Mouse (Mus musculus) spleen, adult 2 months (tissue): ENCODE results near the gene Hspa5. TPM values are rescaled to one million over a fixed set of nuclear protein-coding genes. Genes with fewer than 3 reads are reported as not detected.

Experiments
- DNase-seq, 2 experiments: peaks; one replicate each; pipeline versions ENCODE4 v3.0.0 to v3.0.0-alpha.2; 2012 to 2021; ENCODE audit warnings: low spot score in 2 of 2, low read depth in 1 of 2
- H3K27ac ChIP-seq: fragments of 200-500 bp; 2 replicates; pipeline ENCODE4 v1.5.1; 2012; ENCODE audit warnings: low read length, inconsistent platforms; ENCODE audit not compliant: insufficient read depth
- H3K27me3 ChIP-seq: fragments of 200-500 bp; 2 replicates; pipeline ENCODE4 v1.6.1; 2012; ENCODE audit warnings: mild to moderate bottlenecking, moderate library complexity, low read length, inconsistent platforms; ENCODE audit not compliant: control insufficient read depth, insufficient read depth
- H3K36me3 ChIP-seq: fragments of 200-500 bp; 2 replicates; pipeline ENCODE4 v1.6.1; 2012; ENCODE audit warnings: mild to moderate bottlenecking, low read length, inconsistent platforms; ENCODE audit not compliant: control insufficient read depth, insufficient read depth
- H3K4me1 ChIP-seq: fragments of 200-500 bp; 2 replicates; pipeline ENCODE4 v1.6.1; 2011; ENCODE audit warnings: inconsistent platforms; ENCODE audit not compliant: control insufficient read depth, insufficient read depth, insufficient read length
- H3K4me3 ChIP-seq: fragments of 200-500 bp; 2 replicates; pipeline ENCODE4 v1.5.1; 2011; ENCODE audit warnings: mild to moderate bottlenecking, inconsistent platforms; ENCODE audit not compliant: insufficient read depth, insufficient read length; ENCODE audit errors: extremely low read depth
- CTCF ChIP-seq: fragments of 200-500 bp; IDR thresholded peaks from 2 replicates; pipeline ENCODE4 v1.5.1; 2011; ENCODE audit warnings: mild to moderate bottlenecking, inconsistent platforms; ENCODE audit not compliant: insufficient read depth, insufficient read length, insufficient replicate concordance; ENCODE audit errors: extremely low read depth
- POLR2A ChIP-seq: fragments of 200-500 bp; IDR thresholded peaks from 2 replicates; pipeline ENCODE4 v1.6.1; 2011; ENCODE audit warnings: low read depth, low read length, inconsistent platforms
- WGBS: fragments of 180-500 bp; shearing (Covaris S2); methylation state at CpG from one replicate; pipeline ENCODE4 v1.1.7; 2018; 5-methylcytosine and 5-hydroxymethylcytosine counted together
- polyA plus RNA-seq: library from polyadenylated mRNA; depleted of rRNA; stranded (reverse); fragments of >200 nt; gene quantifications from 2 replicates; pipeline ENCODE4 v1.2.3, GENCODE M21; 2012; rRNA removed

Hspa5 gene
- 432 and 723 TPM in 2 replicates for polyA plus RNA-seq

- WGBS = under 1% methylated on average over 60 of the region's 60 CpGs
- TF ChIP-seq POLR2A (peak; percentile 100), CTCF (no peak)
- DNase-seq = peak; percentile 99
- Histone ChIP-seq H3K4me3 (peak within 1 kb of the TSS; percentile 94), H3K27ac (peak within 1 kb of the TSS; percentile 96), H3K4me1 (peaks cover 9% of the 10 kb centered on the region), H3K27me3 (no peaks in the 10 kb centered on the region), H3K36me3 (peaks cover 29% of the 10 kb centered on the region)
These were observed at the start of gene Hspa5 for GRCm38 (mm10) chr2:34771368-34772226. Gene Hspa5 (plus strand): TSS chr2:34771970.

GRCm38 (mm10) chr2:34725269-34725668, 46.5 kb upstream of the Hspa5 start:
- H3K4me1 ChIP-seq = no peaks in the 10 kb centered on the region
- peaks cover 24% of the 10 kb centered on the region for H3K36me3 ChIP-seq
- WGBS = 94% methylated on average over 5 of the region's 5 CpGs
- TF ChIP-seq CTCF (no peak), POLR2A (no peak)
- no peak for DNase-seq
- H3K27ac ChIP-seq = no peak overlapping the region
- no peak overlapping the region for H3K4me3 ChIP-seq
- no peaks in the 10 kb centered on the region for H3K27me3 ChIP-seq

DNA sequence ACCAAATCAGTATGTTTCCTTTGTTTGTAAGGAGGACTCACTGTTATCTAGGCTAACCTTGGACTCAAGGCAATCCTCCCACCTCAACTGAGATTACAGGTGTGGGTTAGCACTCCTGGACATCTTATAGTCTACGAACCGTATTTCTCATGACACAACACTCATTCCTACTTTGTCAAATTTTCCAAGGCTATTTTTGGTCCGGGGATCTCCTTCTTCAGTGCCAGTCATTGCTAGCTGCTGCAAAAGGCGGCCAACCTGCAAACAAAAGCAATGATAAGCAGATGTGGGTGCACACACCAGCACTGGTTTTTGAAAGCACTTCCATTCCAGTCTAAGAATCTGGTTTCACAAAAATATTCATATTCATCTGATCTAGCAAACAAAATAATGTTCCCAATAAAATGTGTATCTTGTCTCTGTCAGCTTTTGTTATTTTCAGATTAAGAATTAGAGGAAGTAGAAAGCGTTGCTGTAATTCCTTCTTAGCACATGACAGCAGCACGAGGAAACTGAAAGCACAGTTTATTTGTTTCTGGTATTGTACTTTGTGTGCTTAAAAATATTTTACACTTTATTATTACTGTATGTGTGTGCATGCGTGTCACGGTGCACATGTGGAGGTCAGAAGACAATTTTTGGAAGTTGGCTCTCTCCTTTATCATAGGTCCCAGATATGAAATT, 44.6 kb upstream of the Hspa5 start:
- WGBS = 86% methylated on average over 8 of the region's 8 CpGs
- Histone ChIP-seq H3K27ac (no peak overlapping the region), H3K4me1 (no peaks in the 10 kb centered on the region), H3K27me3 (no peaks in the 10 kb centered on the region), H3K36me3 (peaks cover 20% of the 10 kb centered on the region), H3K4me3 (no peak overlapping the region)
- no peak for DNase-seq
- TF ChIP-seq CTCF = no peak
- no peak for TF ChIP-seq POLR2A

DNA sequence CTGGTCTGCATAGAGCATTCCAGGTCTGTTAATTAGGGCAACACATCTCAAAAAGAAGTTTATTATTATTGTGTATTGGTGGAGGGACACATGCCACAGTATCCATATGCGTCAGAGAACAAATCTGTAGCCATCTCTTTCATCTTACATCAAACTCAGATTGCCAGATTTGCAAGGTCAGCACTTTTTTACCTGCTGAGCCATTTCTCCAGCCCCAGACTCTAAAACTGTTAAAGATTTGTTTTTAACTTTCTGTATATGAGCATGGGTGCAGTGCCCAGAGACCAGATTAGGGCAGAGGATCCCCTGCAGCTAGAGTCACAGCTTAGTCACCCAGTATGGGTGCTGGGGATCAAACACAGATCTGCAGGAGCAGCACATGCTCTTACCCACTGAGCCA, 35.1 kb upstream of the Hspa5 start:
- TF ChIP-seq POLR2A = no peak
- DNase-seq = no peak
- Histone ChIP-seq H3K4me1 (no peaks in the 10 kb centered on the region), H3K4me3 (no peak overlapping the region), H3K27me3 (no peaks in the 10 kb centered on the region), H3K27ac (no peak overlapping the region), H3K36me3 (no peaks in the 10 kb centered on the region)
- whole genome bisulfite sequencing = 100% methylated on average over 1 of the region's 1 CpGs

DNA sequence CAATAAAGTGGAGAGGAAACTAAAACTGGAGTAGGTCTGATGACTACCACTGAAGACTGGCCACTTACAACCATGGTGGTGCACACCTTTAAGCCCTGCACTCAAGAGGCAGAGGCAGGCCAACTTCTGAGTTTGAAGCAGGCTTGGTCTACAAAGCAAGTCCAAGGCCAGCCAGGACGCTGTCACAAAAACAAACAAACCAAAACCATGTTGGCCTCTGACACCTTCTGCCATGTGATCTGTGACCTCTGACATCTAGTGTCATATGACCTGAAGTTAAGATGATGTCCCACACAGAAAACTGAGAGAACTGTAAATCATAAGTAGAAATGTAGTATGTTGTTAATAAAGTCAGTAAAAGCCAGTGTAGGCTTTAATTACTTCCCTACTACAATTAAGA, 33.9 kb upstream of the Hspa5 start:
- WGBS = 88% methylated on average over 1 of the region's 1 CpGs
- H3K4me1 ChIP-seq = no peaks in the 10 kb centered on the region
- H3K27me3 ChIP-seq = no peaks in the 10 kb centered on the region
- H3K4me3 ChIP-seq = no peak overlapping the region
- H3K36me3 ChIP-seq = no peaks in the 10 kb centered on the region; the same call in 1 of the 2 replicates
- DNase-seq = no peak
- TF ChIP-seq POLR2A (no peak), CTCF (no peak)
- H3K27ac ChIP-seq = no peak overlapping the region

- no peak overlapping the region for H3K27ac ChIP-seq
- peaks cover 2% of the 10 kb centered on the region; the same call in 1 of the 2 replicates for H3K36me3 ChIP-seq
- 57% methylated on average over 1 of the region's 1 CpGs for WGBS
- TF ChIP-seq POLR2A (no peak), CTCF (no peak)
- DNase-seq = no peak
- no peaks in the 10 kb centered on the region for H3K27me3 ChIP-seq
- H3K4me3 ChIP-seq = no peak overlapping the region
- peaks cover 2% of the 10 kb centered on the region; the same call in 1 of the 2 replicates for H3K4me1 ChIP-seq
These were observed 31.9 kb upstream of the Hspa5 start for GRCm38 (mm10) chr2:34739684-34740391.
